Mouse (Mus musculus) embryonic stem cell, embryonic (primary cell): ENCODE measurements around the gene Rogdi.

Source experiments
- CTCF ChIA-PET, 4 experiments: fragments of 300-600 bp in 2 of 4; fragments of 350-600 bp in 2 of 4; sonication (Branson Sonifier 250); formaldehyde crosslinking; loops; one replicate each; lab custom pipeline; 2022; ENCODE audit warnings: inconsistent platforms in 2 of 4; lab: Charles Lee
- POLR2A ChIA-PET, 4 experiments: fragments of 300-600 bp in 2 of 4; fragments of 350-600 bp in 2 of 4; sonication (Branson Sonifier 250); formaldehyde crosslinking; loops; one replicate each; lab custom pipeline; 2022; ENCODE audit warnings: antibody characterized with exemption in 4 of 4, inconsistent platforms in 1 of 4; lab: Charles Lee

The Rogdi gene

GRCm38 (mm10) chr16:5013054-5013838 is at the start of gene Rogdi:
Gene Rogdi (minus strand): TSS chr16:5013553.
- POLR2A ChIA-PET, result interaction anchor here (0.6 to 3.6 kb wide), 109 partner anchors 9 to 517 kb away, joined by 3 to 56 read pairs (median 4); partner anchors contain the start of genes Glyr1 (in 3 of the 4), Ubald1 (in 3 of the 4), Ubn1 (in 3 of the 4) and Anks3 (in 2 of the 4)
- CTCF ChIA-PET, result interaction anchor here in 3 of 4 experiments (0.5 to 1.6 kb wide), 8 partner anchors 28 to 1316 kb away, joined by 3 to 6 read pairs (median 4); no protein-coding TSS in a partner anchor

- ChIA-PET POLR2A (interaction anchor here in 2 of 4 experiments (1.0 to 2.9 kb wide), 7 partner anchors 8 to 177 kb away, joined by 3 to 17 read pairs (median 9); partner anchors contain the start of genes Glyr1 (in 2 of the 2), Ubn1 (in 2 of the 2) and Nudt16l1 (in 1 of the 2)), CTCF (interaction anchor here in 3 of 4 experiments (0.6 to 1.6 kb wide), 6 partner anchors 9 to 138 kb away, joined by 3 to 7 read pairs (median 4); partner anchors contain the start of gene Rogdi (in 1 of the 3))
Measured at GRCm38 (mm10) chr16:5058114-5058513, 44.8 kb upstream of the Rogdi start.

- CTCF ChIA-PET, result interaction anchor here in 2 of 4 experiments (0.5 to 1.0 kb wide), 3 partner anchors 27 to 293 kb away, joined by 3 read pairs; no protein-coding TSS in a partner anchor
- POLR2A ChIA-PET, result interaction anchor here (0.6 to 3.6 kb wide), 89 partner anchors 8 to 1074 kb away, joined by 3 to 53 read pairs (median 4); partner anchors contain the start of genes Rogdi (in 3 of the 4), Anks3 (in 2 of the 4), Cdip1 (in 2 of the 4) and Mgrn1 (in 2 of the 4)
Measured at GRCm38 (mm10) chr16:5050251-5051110, 37.1 kb upstream of the Rogdi start.

- CTCF ChIA-PET, result interaction anchor here in 2 of 4 experiments (0.5 to 1.0 kb wide), 3 partner anchors 27 to 293 kb away, joined by 3 read pairs; no protein-coding TSS in a partner anchor
- POLR2A ChIA-PET, result interaction anchor here (0.6 to 3.6 kb wide), 82 partner anchors 9 to 1073 kb away, joined by 3 to 53 read pairs (median 4); partner anchors contain the start of genes Rogdi (in 3 of the 4), Anks3 (in 2 of the 4), Cdip1 (in 2 of the 4) and Mgrn1 (in 2 of the 4)
Measured at GRCm38 (mm10) chr16:5049774-5050234, 36.5 kb upstream of the Rogdi start, which contains the start of the genes Glyr1 and Ubn1. Gene Glyr1 (minus strand): TSS chr16:5049863. Gene Ubn1 (plus strand): TSS chr16:5050057.

GRCm38 (mm10) chr16:5049182-5049773 is 35.9 kb upstream of the Rogdi start:
- CTCF ChIA-PET, result interaction anchor here in 1 of 4 experiments (0.7 kb wide), 1 partner anchor 294 kb away, joined by 3 read pairs; no protein-coding TSS in a partner anchor
- POLR2A ChIA-PET, result interaction anchor here (0.6 to 3.6 kb wide), 64 partner anchors 9 to 1073 kb away, joined by 3 to 53 read pairs (median 4); partner anchors contain the start of genes Rogdi (in 3 of the 4), Anks3 (in 2 of the 4), Ubald1 (in 2 of the 4) and Cdip1 (in 1 of the 4)

GRCm38 (mm10) chr16:5045322-5045721 is 32.0 kb upstream of the Rogdi start:
- ChIA-PET CTCF (no interaction called here), POLR2A (interaction anchor here in 3 of 4 experiments (0.7 to 3.2 kb wide), 11 partner anchors 9 to 514 kb away, joined by 3 to 17 read pairs (median 3); no protein-coding TSS in a partner anchor)

GRCm38 (mm10) chr16:5036649-5037234 is 23.4 kb upstream of the Rogdi start:
- ChIA-PET POLR2A (interaction anchor here in 2 of 4 experiments (0.8 to 3.5 kb wide), 7 partner anchors 9 to 21 kb away, joined by 3 to 14 read pairs (median 3); partner anchors contain the start of genes Glyr1 (in 2 of the 2) and Ubn1 (in 2 of the 2)), CTCF (interaction anchor here in 1 of 4 experiments (0.6 kb wide), 1 partner anchor 10 kb away, joined by 3 read pairs; no protein-coding TSS in a partner anchor)

- ChIA-PET CTCF (no interaction called here), POLR2A (interaction anchor here in 2 of 4 experiments (1.2 to 3.5 kb wide), 4 partner anchors 9 to 14 kb away, joined by 3 to 17 read pairs (median 4); partner anchors contain the start of genes Glyr1 (in 2 of the 2) and Ubn1 (in 2 of the 2))
Measured at GRCm38 (mm10) chr16:5035591-5035990, 22.2 kb upstream of the Rogdi start.

- POLR2A ChIA-PET, result interaction anchor here in 3 of 4 experiments (0.6 to 10.4 kb wide), 9 partner anchors 8 to 150 kb away, joined by 3 to 56 read pairs (median 5); partner anchors contain the start of genes Glyr1 (in 2 of the 3), Rogdi (in 2 of the 3), Ubald1 (in 2 of the 3) and Ubn1 (in 2 of the 3)
- CTCF ChIA-PET, result interaction anchor here in 1 of 4 experiments (0.6 kb wide), 1 partner anchor 33 kb away, joined by 3 read pairs; no protein-coding TSS in a partner anchor
Measured at GRCm38 (mm10) chr16:5029847-5030246, 16.5 kb upstream of the Rogdi start.

GRCm38 (mm10) chr16:5024021-5024420 is 10.7 kb upstream of the Rogdi start:
- POLR2A ChIA-PET, result interaction anchor here in 3 of 4 experiments (0.7 to 3.3 kb wide), 5 partner anchors 8 to 36 kb away, joined by 3 to 25 read pairs (median 3); partner anchors contain the start of genes Rogdi (in 2 of the 3) and Ubn1 (in 1 of the 3)

GRCm38 (mm10) chr16:5014578-5014977 is 1.2 kb upstream of the Rogdi start:
- ChIA-PET CTCF (interaction anchor here in 2 of 4 experiments (0.5 to 1.1 kb wide), 2 partner anchors 454 to 802 kb away, joined by 3 read pairs; partner anchors contain the start of gene Tfap4 (in 1 of the 2)), POLR2A (interaction anchor here in 3 of 4 experiments (1.1 to 3.6 kb wide), 16 partner anchors 8 to 240 kb away, joined by 3 to 56 read pairs (median 8); partner anchors contain the start of genes Glyr1 (in 3 of the 3), Ubn1 (in 3 of the 3), Nudt16l1 (in 1 of the 3) and Ubald1 (in 1 of the 3))

More at GRCm38 (mm10) chr16:5024021-5024420, 10.7 kb upstream of the Rogdi start:
- CTCF ChIA-PET, result interaction anchor here in 1 of 4 experiments (0.7 kb wide), 1 partner anchor 249 kb away, joined by 5 read pairs; no protein-coding TSS in a partner anchor

GRCm38 (mm10) chr16:5012036-5013005 is 1.0 kb downstream of the Rogdi start:
- ChIA-PET CTCF (interaction anchor here in 2 of 4 experiments (1.2 to 1.6 kb wide), 3 partner anchors 46 to 98 kb away, joined by 5 to 6 read pairs (median 6); no protein-coding TSS in a partner anchor), POLR2A (interaction anchor here (0.6 to 3.6 kb wide), 62 partner anchors 9 to 388 kb away, joined by 3 to 56 read pairs (median 5); partner anchors contain the start of genes Glyr1 (in 3 of the 4), Ubn1 (in 3 of the 4), Anks3 (in 2 of the 4) and Nudt16l1 (in 2 of the 4))

- CTCF ChIA-PET, result no interaction called here
Measured at GRCm38 (mm10) chr16:5011285-5011684, 2.1 kb downstream of the Rogdi start.

More at GRCm38 (mm10) chr16:5011285-5011684, 2.1 kb downstream of the Rogdi start:
- POLR2A ChIA-PET, result interaction anchor here in 3 of 4 experiments (0.7 to 3.2 kb wide), 14 partner anchors 9 to 131 kb away, joined by 3 to 21 read pairs (median 3); partner anchors contain the start of genes Glyr1 (in 2 of the 3), Ubn1 (in 2 of the 3), Anks3 (in 1 of the 3) and Ubald1 (in 1 of the 3)
